In genomic region chr10:121351066-121351581, GRCm38 (mm10) we compare ENCODE assay signal across 8 mouse cellular contexts. TPM values are rescaled to one million over a fixed set of nuclear protein-coding genes. Genes with fewer than 3 reads are reported as not detected.
DNase-seq lines count a peak whose midpoint lies in the region; ATAC-seq and TF ChIP-seq lines count a peak whose summit lies in the region.

Tbc1d30 (minus strand) TSS chr10:121351278.

- TF ChIP-seq CTCF in testis, adult 2 months (IDR thresholded peaks at IDR 0.05; ENCODE audit: control insufficient read depth, insufficient read depth, insufficient replicate concordance, low read depth, low read length), result no peak

- H3K36me3 ChIP-seq in testis, adult 2 months (ENCODE audit: control insufficient read depth, insufficient read depth, low read length), result no peaks in the 10 kb centered on the region
- H3K36me3 ChIP-seq in midbrain, embryonic 15.5 days (replicated peaks), result no peaks in the 10 kb centered on the region

- peaks cover 3% of the 10 kb centered on the region; the same call in 1 of the 2 replicates for H3K27me3 ChIP-seq in testis, adult 2 months (ENCODE audit: control insufficient read depth, insufficient read depth, low read length)
- H3K27me3 ChIP-seq in midbrain, embryonic 15.5 days (replicated peaks), result peaks cover 30% of the 10 kb centered on the region

- no peak for DNase-seq in testis, postnatal 14 days (ENCODE audit: low spot score)
- DNase-seq in cerebellum, postnatal 36 days, result peak; percentile 49 to 53
- peak; percentile 54 for DNase-seq in heart, adult 8-10 months (ENCODE audit: low spot score)
- DNase-seq in kidney, adult 11 months, result peak; percentile 77
- DNase-seq in liver, result peak; percentile 11
- DNase-seq in yolk sac, embryonic 10.5 days (ENCODE audit: low spot score), result peak; percentile 47

- H3K4me2 ChIP-seq in midbrain, embryonic 15.5 days, result peak within 1 kb of the TSS; percentile 90

- H3K9me3 ChIP-seq in midbrain, embryonic 15.5 days, result no peaks in the 10 kb centered on the region

- H3K9ac ChIP-seq in midbrain, embryonic 15.5 days, result 0 out of 2 replicates have a peak within 1 kb of the TSS, but pooled peaks have one; percentile 2

- H3K27ac ChIP-seq in testis, adult 2 months (ENCODE audit: control insufficient read depth, insufficient read depth, low read depth, low read length), result no peak within 1 kb of the TSS
- no peak within 1 kb of the TSS for H3K27ac ChIP-seq in midbrain, embryonic 15.5 days

- peaks cover 12% of the 10 kb centered on the region for H3K4me1 ChIP-seq in testis, adult 2 months (ENCODE audit: control insufficient read depth, insufficient read depth, low read length)
- peaks cover 16% of the 10 kb centered on the region for H3K4me1 ChIP-seq in midbrain, embryonic 15.5 days

- peak; percentile 74 for ATAC-seq in midbrain, embryonic 15.5 days (replicated peaks)

- no peak for TF ChIP-seq POLR2A in testis, adult 2 months (IDR thresholded peaks at IDR 0.05; ENCODE audit: control insufficient read depth, low read depth, low read length)

- H3K4me3 ChIP-seq in testis, adult 2 months (ENCODE audit: control insufficient read depth, low read depth, low read length), result peak within 1 kb of the TSS; percentile 60
- H3K4me3 ChIP-seq in midbrain, embryonic 15.5 days, result peak within 1 kb of the TSS; percentile 44

- under 1% methylated on average over 61 of the region's 61 CpGs for WGBS in midbrain, embryonic 15.5 days

RNA-seq across cellular contexts. Expression of gene Tbc1d30, which starts in this region (rescaled TPM):
- polyA plus RNA-seq in testis, adult 2 months (2012; rRNA removed), result 1.1 and 1.3 TPM in 2 replicates
- 1 to 10 TPM; 1.6 to 3.4 (median 1.9) TPM for total RNA-seq in heart, adult 8-10 months (2022)
- polyA plus RNA-seq in midbrain, embryonic 15.5 days (2015; fragmentation: Nextera tagmentation; extraction: Ambion mirVana), result 12.7 and 14.1 TPM in 2 replicates
